Mouse (Mus musculus): ENCODE results near the gene Gys2.

The Gys2 gene

GRCm38 (mm10) chr6:142458010-142458409, 14.9 kb downstream of the Gys2 start:
- peak; percentile 21 for DNase-seq (ENCODE audit: low read depth, low spot score)

- no peak for DNase-seq (ENCODE audit: low read depth, low spot score)
Measured at GRCm38 (mm10) chr6:142455314-142455996, 17.5 kb downstream of the Gys2 start.

DNA sequence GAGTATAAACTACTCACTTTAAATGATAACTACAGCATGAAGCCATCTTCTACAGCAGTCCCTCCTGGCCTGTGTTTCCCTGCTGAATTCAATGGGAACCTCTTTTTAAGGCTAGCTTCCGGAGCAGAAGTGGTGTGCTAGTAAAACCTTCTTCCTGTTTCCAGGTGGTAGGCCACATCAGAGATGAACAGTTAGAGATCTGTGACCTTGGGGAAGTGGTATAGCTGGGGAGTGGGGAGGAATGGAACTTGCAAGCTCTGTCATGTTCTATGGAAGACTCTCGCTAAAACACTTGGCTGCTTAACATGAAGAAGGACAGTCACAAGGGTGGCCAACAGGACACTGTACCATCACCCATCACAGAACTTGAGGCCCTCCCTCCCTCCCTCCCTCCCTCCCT, 19.6 kb downstream of the Gys2 start:
- no peak for DNase-seq (ENCODE audit: low read depth, low spot score)

GRCm38 (mm10) chr6:142451381-142451780, 21.5 kb downstream of the Gys2 start:
- DNase-seq (ENCODE audit: low read depth, low spot score): no peak

DNA sequence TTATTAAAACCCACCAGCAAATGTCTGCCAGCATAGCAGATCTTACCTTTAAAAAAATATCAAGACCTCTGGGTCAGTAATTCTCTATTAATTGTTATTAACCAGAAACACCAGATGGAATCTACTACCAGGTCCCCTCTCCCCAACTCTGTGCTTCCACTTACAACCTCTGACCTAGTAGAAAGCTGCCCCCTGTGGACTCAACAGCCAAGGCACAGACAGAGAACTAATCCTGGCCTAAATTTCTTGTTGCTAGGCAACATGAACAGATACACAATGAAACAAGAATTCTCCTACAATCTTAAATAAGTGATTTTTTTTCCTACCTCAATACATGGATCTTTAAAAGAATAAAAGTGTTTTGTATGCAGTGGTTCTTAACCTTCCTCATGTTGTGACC, 43.8 kb downstream of the Gys2 start:
- DNase-seq (ENCODE audit: low read depth, low spot score): no peak

- no peak for DNase-seq (ENCODE audit: low read depth, low spot score)
Measured at GRCm38 (mm10) chr6:142424976-142425375, 47.9 kb downstream of the Gys2 start.

DNA sequence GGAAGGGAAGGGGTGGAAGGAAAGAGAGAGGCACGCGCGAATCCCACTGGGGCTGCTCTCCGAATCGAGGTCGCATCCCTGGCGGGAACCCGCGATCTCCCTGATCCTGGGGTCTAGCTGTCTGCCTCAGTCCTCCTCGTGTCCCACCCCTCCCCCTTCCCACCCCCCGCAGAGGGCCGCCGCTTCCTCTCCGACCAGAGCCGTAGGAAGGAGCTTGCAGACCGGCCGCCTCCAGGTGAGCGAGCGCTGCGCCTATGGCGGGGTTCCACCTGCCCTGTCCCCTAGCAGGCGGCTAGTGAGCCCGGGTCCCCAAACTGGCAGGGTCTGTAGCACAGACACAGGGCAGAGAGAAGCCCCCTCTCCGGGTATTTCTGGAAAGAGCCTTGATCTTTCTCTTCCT, 58.3 kb downstream of the Gys2 start:
- no peak for DNase-seq (ENCODE audit: low read depth, low spot score)

DNA sequence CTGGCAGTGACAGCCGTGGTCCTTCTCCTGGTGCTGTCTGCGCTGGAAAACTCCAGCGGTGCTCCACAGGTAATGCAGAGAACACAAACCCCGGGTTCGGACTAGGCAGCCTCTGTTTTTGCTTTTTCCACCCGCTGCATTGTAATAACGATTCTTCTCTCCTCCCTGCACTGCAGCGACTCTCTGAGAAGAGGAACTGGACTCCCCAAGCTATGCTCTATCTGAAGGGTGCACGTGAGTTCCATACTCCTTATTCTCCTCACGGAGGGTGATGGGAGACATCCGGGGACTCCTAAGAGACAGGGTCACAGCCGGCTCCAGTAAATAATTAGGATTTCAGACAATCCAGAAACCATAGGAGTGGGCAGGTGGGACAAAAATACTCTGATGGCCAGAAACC, 59.1 kb downstream of the Gys2 start:
- no peak for DNase-seq (ENCODE audit: low read depth, low spot score)

GRCm38 (mm10) chr6:142412906-142413491, 59.9 kb downstream of the Gys2 start, which contains the start of gene Spx:
TSS of gene Spx (plus strand) at chr6:142413441.
- DNase-seq (ENCODE audit: low read depth, low spot score): no peak

DNA sequence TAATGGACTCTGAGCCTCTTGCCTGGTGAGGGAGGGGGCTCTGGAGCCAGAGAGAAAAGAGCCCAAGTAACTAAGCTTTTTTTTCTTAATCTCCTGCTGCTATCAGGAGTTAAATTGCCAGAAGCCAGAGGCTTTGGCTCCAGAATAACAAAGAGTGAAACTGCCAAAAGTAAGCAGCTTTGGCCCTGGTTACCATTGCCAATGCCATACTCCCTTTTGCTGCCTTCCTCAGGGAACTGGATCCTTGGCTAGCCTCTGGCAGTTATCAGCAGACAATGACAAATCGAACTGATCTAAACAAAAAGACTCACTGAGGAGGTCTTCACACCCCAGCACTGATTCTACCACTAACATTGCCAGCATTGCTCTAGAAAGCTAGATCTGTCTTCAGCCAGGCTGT, 61.8 kb downstream of the Gys2 start:
- DNase-seq (ENCODE audit: low read depth, low spot score): no peak

- no peak for DNase-seq (ENCODE audit: low read depth, low spot score)
Measured at GRCm38 (mm10) chr6:142395756-142396155, 77.2 kb downstream of the Gys2 start.

GRCm38 (mm10) chr6:142394669-142395068, 78.2 kb downstream of the Gys2 start:
- DNase-seq (ENCODE audit: low read depth, low spot score): no peak

- DNase-seq (ENCODE audit: low read depth, low spot score): no peak
Measured at GRCm38 (mm10) chr6:142392312-142392711, 80.6 kb downstream of the Gys2 start.

DNA sequence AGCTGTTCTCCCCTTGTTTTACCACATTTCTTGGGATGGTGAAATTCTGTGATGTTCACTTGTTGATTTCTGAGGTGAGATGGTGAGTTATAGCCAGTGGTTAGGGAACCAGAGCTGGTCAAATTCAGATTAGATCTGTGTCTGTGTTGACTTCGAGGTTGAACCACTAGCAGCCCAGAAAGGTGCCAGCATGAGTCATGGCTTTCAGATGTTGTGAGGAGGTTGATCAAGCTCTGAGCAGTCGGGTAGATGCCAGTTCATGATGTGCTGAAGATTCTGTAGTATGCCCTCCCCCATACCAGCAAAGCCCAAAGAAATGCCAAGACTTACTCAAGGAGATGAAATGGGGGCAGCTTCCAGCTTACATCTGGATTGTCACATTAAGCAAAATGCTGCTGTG, 83.8 kb downstream of the Gys2 start:
- no peak for DNase-seq (ENCODE audit: low read depth, low spot score)

DNA sequence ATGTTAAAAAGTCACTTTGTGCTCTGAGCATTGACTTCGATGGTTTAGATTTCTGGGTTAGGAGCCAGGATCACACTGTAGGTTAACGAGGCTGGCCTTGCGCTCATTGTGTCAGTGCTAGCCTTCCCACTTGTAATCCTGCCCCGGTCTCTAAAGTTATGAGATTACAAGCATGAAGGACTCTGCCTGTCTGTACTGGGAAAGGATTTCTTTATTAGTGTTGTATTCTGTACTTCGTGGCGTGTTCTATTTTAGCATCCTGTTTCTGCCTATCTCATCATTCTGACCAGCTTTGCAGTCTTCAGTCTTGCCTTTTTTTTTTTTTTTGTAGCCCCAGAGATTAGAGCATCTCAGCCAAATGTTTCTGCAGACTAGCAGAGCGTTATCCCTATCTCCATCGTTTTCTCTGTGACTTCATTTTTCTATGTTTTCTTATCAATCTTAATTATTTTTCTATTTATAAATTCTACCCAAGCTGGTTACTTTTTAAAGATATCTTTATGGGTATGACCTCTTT, 85.1 kb downstream of the Gys2 start:
- DNase-seq (ENCODE audit: low read depth, low spot score): peak; percentile 6

- peak; percentile 97 for DNase-seq (ENCODE audit: low read depth, low spot score)
Measured at GRCm38 (mm10) chr6:142387011-142387754, 85.7 kb downstream of the Gys2 start, which contains the start of the genes Recql and Golt1b. TSS of gene Recql (minus strand) at chr6:142387087. TSS of gene Golt1b (plus strand) at chr6:142387221.

- no peak for DNase-seq (ENCODE audit: low read depth, low spot score)
Measured at GRCm38 (mm10) chr6:142386285-142387010, 86.5 kb downstream of the Gys2 start.

DNA sequence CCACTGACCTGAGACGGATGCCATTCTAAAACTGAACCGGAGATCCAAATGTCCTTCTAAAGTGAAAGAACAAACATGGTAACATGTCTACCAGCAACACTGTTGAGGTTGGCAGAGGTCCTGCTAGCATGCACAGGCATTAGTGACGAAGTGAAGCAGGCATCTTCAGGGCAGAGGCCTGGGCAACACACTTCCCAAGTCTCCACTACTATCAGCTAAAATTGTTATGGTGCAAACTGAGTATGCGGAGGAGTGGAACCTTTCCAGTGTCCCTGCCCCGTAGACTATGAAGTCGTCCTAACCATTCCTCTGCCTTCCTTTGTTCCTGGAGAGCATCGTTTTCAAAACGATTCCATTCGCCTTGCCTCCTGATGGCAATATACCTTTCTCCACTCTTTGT, 88.4 kb downstream of the Gys2 start:
- no peak for DNase-seq (ENCODE audit: low read depth, low spot score)

DNA sequence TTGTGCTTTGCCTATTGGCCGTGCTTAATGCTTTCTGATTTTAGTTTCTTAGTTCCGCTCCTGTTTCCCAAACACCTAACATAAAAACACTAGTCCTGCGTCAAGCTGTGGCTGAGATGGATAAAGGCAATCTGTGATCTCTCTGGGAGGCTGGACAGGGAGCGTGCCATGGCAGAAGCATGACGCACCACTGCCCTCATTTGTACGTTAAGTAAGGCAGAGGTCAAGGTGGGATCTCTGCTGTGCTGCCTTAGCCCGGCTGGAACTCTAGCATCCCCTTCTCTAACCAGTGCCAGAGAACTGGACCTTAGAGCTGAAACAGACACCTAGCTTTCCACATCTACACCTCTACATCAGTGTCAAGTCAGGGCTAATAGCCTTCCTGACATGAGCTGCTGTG, 91.3 kb downstream of the Gys2 start:
- DNase-seq (ENCODE audit: low read depth, low spot score): no peak

DNA sequence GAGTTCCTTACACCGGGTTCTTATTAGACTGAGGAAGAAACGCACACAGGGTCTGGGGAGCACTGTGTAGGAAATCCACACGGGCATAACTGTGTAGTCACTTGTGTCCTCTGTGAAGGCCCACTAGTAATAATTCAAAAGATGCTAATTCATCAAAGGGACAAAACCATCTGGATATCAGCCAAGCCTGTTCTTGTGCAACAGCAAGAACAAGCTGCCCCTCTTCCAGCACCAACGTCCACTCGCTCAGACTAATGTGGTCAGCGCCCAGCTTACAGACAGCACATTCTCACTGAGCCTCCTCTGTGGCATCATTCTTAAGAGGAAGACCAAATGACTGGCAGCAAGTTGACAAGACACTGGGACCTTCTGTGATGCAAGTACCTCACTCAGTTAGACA, 92.9 kb downstream of the Gys2 start:
- no peak for DNase-seq (ENCODE audit: low read depth, low spot score)

DNA sequence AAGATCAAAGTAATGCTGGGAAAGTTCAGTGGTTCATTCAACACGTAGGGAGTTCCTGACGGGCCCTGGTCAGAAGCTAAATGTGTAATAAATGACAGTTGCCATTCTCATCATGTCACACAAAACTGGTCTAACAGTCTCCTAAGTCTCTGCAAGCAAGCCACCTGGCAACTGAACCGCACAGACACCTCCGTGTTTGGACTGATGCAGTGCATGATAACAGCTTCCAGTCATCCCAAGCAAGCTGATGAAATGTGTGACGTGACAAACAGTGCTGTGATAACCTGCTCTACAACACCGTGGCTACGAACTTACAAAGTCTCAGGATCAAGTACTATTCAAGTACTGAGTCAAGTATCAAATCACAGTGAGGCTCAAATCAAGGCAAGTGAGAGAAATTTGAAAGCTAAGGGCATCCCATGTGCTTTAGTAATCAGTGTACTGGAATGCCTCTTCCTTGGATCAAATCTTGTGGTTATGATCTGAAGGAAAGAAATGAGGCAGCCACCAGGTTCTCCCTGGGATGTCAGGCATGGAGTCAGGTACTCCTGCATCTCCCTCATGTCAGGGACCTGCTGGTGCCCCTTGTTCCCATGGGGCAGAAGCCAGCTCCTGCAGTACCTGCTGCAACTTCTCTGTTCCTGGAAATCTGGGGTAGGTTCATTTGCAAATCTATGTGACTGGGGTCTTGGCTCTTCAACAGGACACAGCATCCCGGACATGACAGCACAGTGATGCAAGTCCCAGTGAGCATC, 94.2 kb downstream of the Gys2 start:
- DNase-seq (ENCODE audit: low read depth, low spot score): no peak
